Mouse (Mus musculus): ENCODE measurements around the gene Gm973.

DNA sequence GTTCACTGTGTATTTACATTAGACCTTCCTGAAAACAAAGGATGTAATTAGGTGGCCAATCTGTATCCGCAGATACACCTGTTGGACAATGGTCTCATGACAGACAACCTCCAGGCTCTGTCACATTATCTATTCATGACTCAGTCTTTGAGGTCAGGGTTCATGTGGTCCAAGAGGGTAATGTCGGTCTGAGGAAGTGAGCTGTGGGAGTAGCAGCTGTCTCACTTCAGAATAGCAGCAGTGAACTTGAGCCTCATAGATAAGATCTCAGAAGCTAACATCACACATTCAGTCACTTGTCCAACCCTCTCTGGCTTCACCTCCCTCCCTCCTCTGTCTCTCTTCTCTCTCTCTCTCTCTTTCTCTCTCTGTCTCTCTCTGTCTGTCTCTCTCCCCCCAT is 40.4 kb upstream of the Gm973 start:
- TF ChIP-seq CTCF (IDR thresholded peaks at IDR 0.05; ENCODE audit: control insufficient read depth, insufficient read depth, insufficient read length) (no peak), USF1 (IDR thresholded peaks at IDR 0.05; ENCODE audit: low read depth) (peak; percentile 41), MYOD1 (IDR thresholded peaks at IDR 0.05; ENCODE audit: control insufficient read depth, insufficient read length, low read depth) (peak; percentile 98), MAX (IDR thresholded peaks at IDR 0.05) (no peak), MYOG (IDR thresholded peaks at IDR 0.05; ENCODE audit: control insufficient read depth, extremely low read depth, insufficient read length) (no peak), CEBPB (IDR thresholded peaks at IDR 0.05; ENCODE audit: low read depth) (no peak), FOSL1 (IDR thresholded peaks at IDR 0.05; ENCODE audit: insufficient read depth, low read length, poor library complexity, severe bottlenecking) (no peak)

Data from C2C12 (cell line).